Mouse (Mus musculus): ENCODE measurements at regions not wholly inside any gene's neighbourhood (a gene's known extent, or its start where the extent isn't known, plus 50 kb on each side); places are given as distances from the start of the nearest gene placed in this dataset.

- Histone ChIP-seq H3K9ac (ENCODE audit: insufficient read depth, low read depth, low read length, poor library complexity, severe bottlenecking) (no peak overlapping the region), H3K9me3 (ENCODE audit: control insufficient read depth, insufficient read depth, low read depth, low read length) (no peaks in the 10 kb centered on the region), H3K27ac (ENCODE audit: insufficient read depth, low read depth, low read length, poor library complexity, severe bottlenecking) (no peak overlapping the region), H3K36me3 (ENCODE audit: control insufficient read depth, insufficient read depth, low read length, poor library complexity, severe bottlenecking) (no peaks in the 10 kb centered on the region), H3K4me1 (ENCODE audit: control insufficient read depth in 2 of 2, insufficient read depth in 2 of 2, low read length in 2 of 2, poor library complexity in 1 of 2) (no peaks in the 10 kb centered on the region), H3K4me3 (ENCODE audit: insufficient read depth in 1 of 2, low read depth in 1 of 2, low read length in 2 of 2, poor library complexity in 1 of 2, severe bottlenecking in 1 of 2) (no peak overlapping the region)
- TF ChIP-seq ZNF384 (IDR thresholded peaks at IDR 0.05; ENCODE audit: low read depth, low read length), result no peak
- no peak for TF ChIP-seq HCFC1 (IDR thresholded peaks at IDR 0.05; ENCODE audit: borderline replicate concordance, insufficient read depth, low read length)
- no peak for TF ChIP-seq ZC3H11A (IDR thresholded peaks at IDR 0.05; ENCODE audit: borderline replicate concordance, low read depth, low read length)
- no peak for TF ChIP-seq MAFK (IDR thresholded peaks at IDR 0.05; ENCODE audit: insufficient read depth, low read depth, low read length)
- TF ChIP-seq CHD2 (IDR thresholded peaks at IDR 0.05; ENCODE audit: low read depth, low read length), result no peak
- in situ Hi-C loops (cut with MboI; ENCODE audit: low sequenced_read_pairs in 2 of 2, unreplicated experiment in 2 of 2), result loop anchor here in 1 of 2 experiments (10.0 kb wide), 1 partner anchor 649 kb away; no protein-coding TSS in a partner anchor
- DNase-seq (ENCODE audit: low read depth, low spot score), result no peak
These were observed 113.5 kb upstream of the Snx19 start for GRCm38 (mm10) chr9:30313360-30313759.

- Histone ChIP-seq H3K9me3 (ENCODE audit: control insufficient read depth, insufficient read depth, low read depth, low read length) (no peaks in the 10 kb centered on the region), H3K27ac (ENCODE audit: insufficient read depth, low read depth, low read length, poor library complexity, severe bottlenecking) (no peak overlapping the region), H3K36me3 (ENCODE audit: control insufficient read depth, insufficient read depth, low read length, poor library complexity, severe bottlenecking) (no peaks in the 10 kb centered on the region), H3K4me1 (ENCODE audit: control insufficient read depth in 2 of 2, insufficient read depth in 2 of 2, low read length in 2 of 2, poor library complexity in 1 of 2) (no peaks in the 10 kb centered on the region), H3K4me3 (ENCODE audit: insufficient read depth in 1 of 2, low read depth in 1 of 2, low read length in 2 of 2, poor library complexity in 1 of 2, severe bottlenecking in 1 of 2) (no peak overlapping the region), H3K9ac (ENCODE audit: insufficient read depth, low read depth, low read length, poor library complexity, severe bottlenecking) (no peak overlapping the region)
- in situ Hi-C loops (cut with MboI; ENCODE audit: low sequenced_read_pairs in 2 of 2, unreplicated experiment in 2 of 2), result loop anchor here in 1 of 2 experiments (10.0 kb wide), 1 partner anchor 650 kb away; no protein-coding TSS in a partner anchor
- DNase-seq (ENCODE audit: low read depth, low spot score), result no peak
- no peak for TF ChIP-seq ZNF384 (IDR thresholded peaks at IDR 0.05; ENCODE audit: low read depth, low read length)
- TF ChIP-seq ZC3H11A (IDR thresholded peaks at IDR 0.05; ENCODE audit: borderline replicate concordance, low read depth, low read length), result no peak
- TF ChIP-seq HCFC1 (IDR thresholded peaks at IDR 0.05; ENCODE audit: borderline replicate concordance, insufficient read depth, low read length), result no peak
- TF ChIP-seq CHD2 (IDR thresholded peaks at IDR 0.05; ENCODE audit: low read depth, low read length), result no peak
- TF ChIP-seq MAFK (IDR thresholded peaks at IDR 0.05; ENCODE audit: insufficient read depth, low read depth, low read length), result no peak
These were observed 112.3 kb upstream of the Snx19 start for GRCm38 (mm10) chr9:30314355-30315171.

GRCm38 (mm10) chr9:30315172-30315644 lies 111.7 kb upstream of the Snx19 start:
- H3K9ac ChIP-seq (ENCODE audit: insufficient read depth, low read depth, low read length, poor library complexity, severe bottlenecking), result no peak overlapping the region
- H3K9me3 ChIP-seq (ENCODE audit: control insufficient read depth, insufficient read depth, low read depth, low read length), result no peaks in the 10 kb centered on the region
- H3K27ac ChIP-seq (ENCODE audit: insufficient read depth, low read depth, low read length, poor library complexity, severe bottlenecking), result no peak overlapping the region
- peak; percentile 27 for DNase-seq (ENCODE audit: low read depth, low spot score)
- TF ChIP-seq ZC3H11A (IDR thresholded peaks at IDR 0.05; ENCODE audit: borderline replicate concordance, low read depth, low read length) (peak; percentile 71), HCFC1 (IDR thresholded peaks at IDR 0.05; ENCODE audit: borderline replicate concordance, insufficient read depth, low read length) (no peak)
- H3K36me3 ChIP-seq (ENCODE audit: control insufficient read depth, insufficient read depth, low read length, poor library complexity, severe bottlenecking), result no peaks in the 10 kb centered on the region
- H3K4me1 ChIP-seq (ENCODE audit: control insufficient read depth in 2 of 2, insufficient read depth in 2 of 2, low read length in 2 of 2, poor library complexity in 1 of 2), result no peaks in the 10 kb centered on the region
- in situ Hi-C loops (cut with MboI; ENCODE audit: low sequenced_read_pairs in 2 of 2, unreplicated experiment in 2 of 2), result loop anchor here in 1 of 2 experiments (10.0 kb wide), 1 partner anchor 650 kb away; no protein-coding TSS in a partner anchor
- H3K4me3 ChIP-seq (ENCODE audit: insufficient read depth in 1 of 2, low read depth in 1 of 2, low read length in 2 of 2, poor library complexity in 1 of 2, severe bottlenecking in 1 of 2), result no peak overlapping the region

- H3K9ac ChIP-seq (ENCODE audit: insufficient read depth, low read depth, low read length, poor library complexity, severe bottlenecking), result no peak overlapping the region
- H3K27ac ChIP-seq (ENCODE audit: insufficient read depth, low read depth, low read length, poor library complexity, severe bottlenecking), result no peak overlapping the region
- TF ChIP-seq ZNF384 (IDR thresholded peaks at IDR 0.05; ENCODE audit: low read depth, low read length), result no peak
- H3K9me3 ChIP-seq (ENCODE audit: control insufficient read depth, insufficient read depth, low read depth, low read length), result no peaks in the 10 kb centered on the region
- DNase-seq (ENCODE audit: low read depth, low spot score), result no peak
- H3K36me3 ChIP-seq (ENCODE audit: control insufficient read depth, insufficient read depth, low read length, poor library complexity, severe bottlenecking), result no peaks in the 10 kb centered on the region
- no peaks in the 10 kb centered on the region for H3K4me1 ChIP-seq (ENCODE audit: control insufficient read depth in 2 of 2, insufficient read depth in 2 of 2, low read length in 2 of 2, poor library complexity in 1 of 2)
- in situ Hi-C loops (cut with MboI; ENCODE audit: low sequenced_read_pairs in 2 of 2, unreplicated experiment in 2 of 2), result no loop called here
- H3K4me3 ChIP-seq (ENCODE audit: insufficient read depth in 1 of 2, low read depth in 1 of 2, low read length in 2 of 2, poor library complexity in 1 of 2, severe bottlenecking in 1 of 2), result no peak overlapping the region
These were observed 82.0 kb upstream of the Snx19 start for GRCm38 (mm10) chr9:30344866-30345265.

All from ES-E14 (cell line).